Mouse (Mus musculus) heart, adult 2 months (tissue): ENCODE measurements around the gene Zfr2.

Experiments used
- CTCF ChIP-seq: fragments of 200-600 bp; IDR thresholded peaks from 2 replicates; pipeline ENCODE4 v1.8.1; 2022; ENCODE audit warnings: antibody characterized with exemption, mild to moderate bottlenecking, moderate library complexity
- POLR2A ChIP-seq: fragments of 200-500 bp; IDR thresholded peaks from 2 replicates; pipeline ENCODE4 v1.6.1; 2011; ENCODE audit warnings: mild to moderate bottlenecking, low read depth, low read length, control low read depth; ENCODE audit not compliant: insufficient read depth

- TF ChIP-seq CTCF (no peak), POLR2A (no peak)
These were observed 26.4 kb downstream of the Zfr2 start for GRCm38 (mm10) chr10:81259225-81259884.
